Mouse (Mus musculus) heart, embryonic 14.5 days (tissue): ENCODE data around the gene Npas3. TPM values are rescaled to one million over a fixed set of nuclear protein-coding genes. Genes with fewer than 3 reads are reported as not detected.

ENCODE experiments used
- ATAC-seq: fragments of 200-750 bp; cut with Nextera tagmentation; 2 replicates; pipeline ENCODE4 v1.8.0; 2017; ENCODE audit warnings: low read depth, moderate TSS enrichment; ENCODE audit not compliant: insufficient number of reproducible peaks, insufficient read depth, low FRiP score
- H3K27ac ChIP-seq, 2 experiments: fragments of 200-500 bp in 1 of 2; fragments of 300-500 bp in 1 of 2; sonication (generic) in 1 of 2; replicated peaks in 1 of 2; 2 replicates each; pipeline ENCODE4 v1.5.1; 2012 to 2014; ENCODE audit warnings: low read depth in 2 of 2, low read length in 2 of 2, control low read depth in 1 of 2, mild to moderate bottlenecking in 1 of 2, mixed read lengths in 1 of 2; ENCODE audit not compliant: control insufficient read depth in 1 of 2, insufficient read depth in 1 of 2
- H3K27me3 ChIP-seq: fragments of 300-500 bp; sonication (generic); 2 replicates; pipeline ENCODE4 v1.6.1; 2014; ENCODE audit warnings: mild to moderate bottlenecking, low read length, control low read depth; ENCODE audit not compliant: control insufficient read depth, insufficient read depth
- H3K36me3 ChIP-seq: fragments of 300-500 bp; sonication (generic); 2 replicates; pipeline ENCODE4 v1.6.1; 2014; ENCODE audit warnings: mild to moderate bottlenecking, control low read depth, low read length, mixed read lengths; ENCODE audit not compliant: control insufficient read depth, insufficient read depth
- H3K4me1 ChIP-seq, 2 experiments: fragments of 200-500 bp in 1 of 2; fragments of 300-500 bp in 1 of 2; sonication (generic) in 1 of 2; 2 replicates each; pipeline ENCODE4 v1.6.1; 2012 to 2014; ENCODE audit warnings: low read length in 2 of 2, control low read depth in 1 of 2, mixed read lengths in 1 of 2; ENCODE audit not compliant: control insufficient read depth in 2 of 2, insufficient read depth in 2 of 2
- H3K4me2 ChIP-seq: fragments of 300-500 bp; sonication (generic); 2 replicates; pipeline ENCODE4 v1.6.1; 2014; ENCODE audit warnings: mild to moderate bottlenecking, low read length
- H3K4me3 ChIP-seq, 2 experiments: fragments of 200-500 bp in 1 of 2; fragments of 300-500 bp in 1 of 2; sonication (generic) in 1 of 2; 2 replicates each; pipeline ENCODE4 v1.5.1; 2012 to 2014; ENCODE audit warnings: low read length in 2 of 2, mild to moderate bottlenecking in 2 of 2, control low read depth in 1 of 2, low read depth in 1 of 2, moderate library complexity in 1 of 2; ENCODE audit not compliant: control insufficient read depth in 1 of 2, insufficient read depth in 1 of 2
- H3K9ac ChIP-seq: fragments of 300-500 bp; sonication (generic); 2 replicates; pipeline ENCODE4 v1.6.1; 2014; ENCODE audit warnings: mild to moderate bottlenecking, low read length
- H3K9me3 ChIP-seq: fragments of 300-500 bp; sonication (generic); 2 replicates; pipeline ENCODE4 v1.6.1; 2016; ENCODE audit warnings: low read length, control low read depth; ENCODE audit not compliant: control insufficient read depth
- WGBS: fragments of 180-500 bp; shearing (Covaris S2); extraction: QIAGEN DNeasy Blood & Tissue Kit; methylation state at CpG from one replicate; pipeline ENCODE4 v1.1.7; 2014; 5-methylcytosine and 5-hydroxymethylcytosine counted together
- polyA plus RNA-seq: library from polyadenylated mRNA; unstranded; fragments of >200 nt; fragmentation: Nextera tagmentation; extraction: Ambion mirVana; gene quantifications from 2 replicates; pipeline ENCODE4 v1.2.1, GENCODE M21; 2014

The Npas3 gene
- polyA plus RNA-seq, 1 experiment from 2014 or later, result 1.3 TPM

DNA sequence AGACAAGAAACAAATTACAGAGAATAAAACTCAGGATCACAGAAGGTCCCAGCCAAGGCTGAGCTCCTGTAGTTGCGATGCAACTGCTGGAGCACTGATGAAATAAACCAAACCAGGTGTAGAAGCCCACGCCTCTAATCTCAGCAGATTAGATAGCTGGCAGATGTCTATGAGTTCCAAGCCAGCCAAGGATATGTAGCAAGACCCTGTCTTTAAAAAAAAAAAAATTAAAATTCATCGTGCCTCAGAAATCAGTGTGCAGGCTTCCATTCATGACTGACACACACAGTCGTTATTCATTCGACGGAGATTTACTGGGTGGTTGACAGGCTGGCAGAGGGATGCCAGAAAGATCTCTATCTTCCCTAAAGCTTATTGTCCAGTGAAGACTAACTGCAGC lies 849.7 kb downstream of the Npas3 start:
- Histone ChIP-seq H3K4me1 (no peaks in the 10 kb centered on the region), H3K4me2 (no peak overlapping the region), H3K36me3 (no peaks in the 10 kb centered on the region), H3K27me3 (no peaks in the 10 kb centered on the region), H3K9me3 (no peaks in the 10 kb centered on the region), H3K9ac (no peak overlapping the region), H3K4me3 (no peak overlapping the region), H3K27ac (no peak overlapping the region)
- no peak for ATAC-seq
- 67% methylated on average over 6 of the region's 6 CpGs for WGBS

DNA sequence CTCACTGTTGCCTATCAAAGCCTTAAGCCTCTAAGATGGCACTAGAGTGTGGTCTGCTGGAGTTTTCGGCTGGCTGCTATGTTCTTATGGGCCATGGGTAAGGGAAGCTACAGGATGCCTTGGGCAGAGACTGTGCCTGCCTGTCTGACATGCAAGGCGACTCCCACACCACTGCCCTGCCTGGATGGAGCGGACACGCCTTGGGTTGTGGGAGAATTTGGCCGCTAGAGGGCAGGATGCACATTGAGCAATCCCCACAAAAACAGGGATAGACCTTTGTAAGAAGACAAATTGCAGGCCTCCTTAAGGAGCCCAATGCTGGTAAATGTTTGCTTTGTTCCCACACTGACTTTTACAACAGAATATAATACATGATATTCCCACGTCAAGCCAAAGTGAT lies 850.3 kb downstream of the Npas3 start:
- ATAC-seq, result no peak
- 10% methylated on average over 6 of the region's 6 CpGs for WGBS
- Histone ChIP-seq H3K4me2 (no peak overlapping the region), H3K27ac (no peak overlapping the region), H3K4me1 (no peaks in the 10 kb centered on the region), H3K27me3 (no peaks in the 10 kb centered on the region), H3K4me3 (no peak overlapping the region), H3K9me3 (no peaks in the 10 kb centered on the region), H3K9ac (no peak overlapping the region), H3K36me3 (no peaks in the 10 kb centered on the region)

DNA sequence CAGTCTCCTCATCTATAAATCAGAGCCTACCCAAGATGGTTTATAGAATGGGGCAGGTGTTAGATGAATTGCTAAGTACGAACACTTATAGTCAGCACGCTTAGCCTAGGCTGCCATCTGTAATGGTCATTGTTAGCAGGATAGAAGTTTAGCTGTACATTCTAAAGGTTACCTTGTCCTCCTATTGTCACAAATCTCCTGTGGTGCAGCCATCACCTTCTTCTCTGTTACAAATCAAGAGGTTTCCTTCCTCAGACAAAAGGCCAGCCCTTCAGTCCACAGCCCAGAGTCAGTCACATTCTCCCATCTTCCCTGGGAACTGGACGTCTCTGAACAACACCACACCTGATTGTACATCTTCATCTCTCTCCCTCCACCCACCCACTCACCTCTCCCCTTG lies 851.0 kb downstream of the Npas3 start:
- 95% methylated on average over 3 of the region's 3 CpGs for WGBS
- no peak for ATAC-seq
- H3K36me3 ChIP-seq, result no peaks in the 10 kb centered on the region

DNA sequence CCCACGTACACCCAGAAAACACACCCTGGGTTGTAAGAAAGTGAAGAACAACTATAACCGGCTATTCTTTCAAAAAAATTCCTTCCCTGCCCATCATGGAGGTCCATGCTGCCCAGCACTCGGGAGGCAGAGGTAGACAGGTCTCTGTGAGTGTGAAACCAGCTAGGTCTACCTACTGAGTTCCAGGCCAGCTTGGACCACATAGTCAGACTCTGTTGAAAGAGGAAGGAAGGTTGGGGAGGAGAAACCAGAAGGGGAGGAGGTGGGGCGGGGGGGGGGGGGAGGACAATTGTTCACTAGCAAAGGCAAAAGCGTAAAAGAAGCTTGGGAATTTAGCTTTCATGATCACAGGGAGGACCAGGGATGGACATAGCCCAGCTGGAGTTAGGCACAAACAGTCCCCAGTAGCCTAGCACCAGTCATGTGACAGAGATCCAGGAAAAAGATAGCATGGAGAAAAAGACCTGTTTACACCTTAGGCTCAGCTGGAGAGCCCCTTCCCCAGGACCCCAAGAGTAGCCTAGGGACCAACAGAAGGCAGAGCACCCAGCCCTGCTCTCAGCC lies 852.9 kb downstream of the Npas3 start:
- Histone ChIP-seq H3K9ac (no peak overlapping the region), H3K27me3 (no peaks in the 10 kb centered on the region), H3K36me3 (no peaks in the 10 kb centered on the region), H3K4me3 (no peak overlapping the region), H3K4me2 (no peak overlapping the region), H3K9me3 (no peaks in the 10 kb centered on the region), H3K4me1 (no peaks in the 10 kb centered on the region), H3K27ac (no peak overlapping the region)
- ATAC-seq, result no peak
- WGBS, result 68% methylated on average over 4 of the region's 5 CpGs

More for the DNA sequence above, 851.0 kb downstream of the Npas3 start:
- Histone ChIP-seq H3K4me2 (no peak overlapping the region), H3K9ac (no peak overlapping the region), H3K4me1 (no peaks in the 10 kb centered on the region), H3K4me3 (no peak overlapping the region), H3K9me3 (no peaks in the 10 kb centered on the region), H3K27ac (no peak overlapping the region), H3K27me3 (no peaks in the 10 kb centered on the region)

DNA sequence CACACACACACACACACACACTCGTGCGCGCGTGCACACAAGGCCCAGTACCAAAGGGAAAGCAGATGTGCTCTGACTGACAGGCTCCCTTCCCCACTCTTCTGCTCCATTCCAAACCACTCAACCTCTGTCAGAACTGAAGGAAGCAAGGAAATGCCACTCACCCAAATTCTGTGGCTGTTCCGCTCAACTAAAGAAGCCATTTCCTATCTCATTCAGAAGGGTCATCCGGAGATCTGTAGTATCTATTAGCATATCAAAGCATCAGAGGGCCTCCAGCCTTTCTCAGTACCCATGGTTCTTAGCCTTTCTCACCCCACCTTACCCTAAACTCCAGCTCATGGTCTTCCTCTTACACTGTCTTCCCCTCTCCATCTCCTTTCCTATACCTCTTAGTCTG lies 854.0 kb downstream of the Npas3 start:
- Histone ChIP-seq H3K36me3 (no peaks in the 10 kb centered on the region), H3K9me3 (no peaks in the 10 kb centered on the region), H3K27me3 (no peaks in the 10 kb centered on the region), H3K4me1 (no peaks in the 10 kb centered on the region), H3K9ac (no peak overlapping the region), H3K4me3 (no peak overlapping the region), H3K4me2 (no peak overlapping the region), H3K27ac (no peak overlapping the region)
- no peak for ATAC-seq
- 77% methylated on average over 6 of the region's 6 CpGs for WGBS

DNA sequence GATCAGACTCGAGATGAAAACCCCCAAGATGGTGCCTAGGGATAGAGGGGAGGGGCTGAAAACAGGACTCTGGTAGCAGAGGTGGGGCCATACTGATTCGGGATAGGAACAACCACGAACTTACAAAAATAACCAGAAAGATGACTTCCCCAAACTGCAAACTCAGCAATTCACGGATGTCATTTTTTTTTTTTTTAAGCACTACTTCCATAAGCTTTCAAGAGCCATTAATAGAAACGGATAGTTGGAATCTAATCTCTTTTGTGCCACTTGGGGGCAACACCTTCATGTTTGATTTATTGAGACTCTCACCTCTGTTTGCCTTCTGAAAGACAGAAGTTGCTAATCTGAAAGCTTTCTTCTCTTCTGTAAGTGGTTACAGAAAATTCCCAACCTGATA lies 857.1 kb downstream of the Npas3 start:
- no peak overlapping the region for H3K9ac ChIP-seq
- H3K4me1 ChIP-seq, result no peaks in the 10 kb centered on the region
- no peaks in the 10 kb centered on the region for H3K36me3 ChIP-seq
- 48% methylated on average over 5 of the region's 5 CpGs for WGBS
- H3K27ac ChIP-seq, result no peak overlapping the region
- H3K27me3 ChIP-seq, result no peaks in the 10 kb centered on the region
- no peak overlapping the region for H3K4me2 ChIP-seq
- H3K9me3 ChIP-seq, result no peaks in the 10 kb centered on the region
- no peak for ATAC-seq
- no peak overlapping the region for H3K4me3 ChIP-seq

DNA sequence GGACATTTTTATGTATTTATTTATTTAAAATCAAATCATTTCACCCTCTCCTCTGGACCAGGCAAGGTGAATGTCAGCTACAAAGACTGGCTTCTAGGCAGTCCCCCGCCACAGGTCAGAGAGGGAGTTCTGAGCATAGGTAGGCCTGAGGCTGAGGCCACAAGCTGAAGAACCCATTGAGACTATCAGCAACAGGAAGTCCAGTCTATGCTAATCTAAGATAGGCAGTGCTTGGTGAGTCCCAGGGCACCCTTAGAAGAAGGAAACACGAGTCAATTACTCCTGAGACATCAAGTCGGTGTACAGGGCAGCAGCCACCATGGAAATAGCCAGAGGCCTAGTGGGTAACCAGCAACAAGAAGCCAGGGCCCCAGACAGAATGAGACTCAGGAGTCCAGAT lies 857.5 kb downstream of the Npas3 start:
- Histone ChIP-seq H3K36me3 (no peaks in the 10 kb centered on the region), H3K27me3 (no peaks in the 10 kb centered on the region), H3K9ac (no peak overlapping the region), H3K4me1 (no peaks in the 10 kb centered on the region), H3K9me3 (no peaks in the 10 kb centered on the region), H3K4me2 (no peak overlapping the region), H3K27ac (no peak overlapping the region), H3K4me3 (no peak overlapping the region)
- WGBS, result 83% methylated on average over 3 of the region's 3 CpGs
- ATAC-seq, result no peak

DNA sequence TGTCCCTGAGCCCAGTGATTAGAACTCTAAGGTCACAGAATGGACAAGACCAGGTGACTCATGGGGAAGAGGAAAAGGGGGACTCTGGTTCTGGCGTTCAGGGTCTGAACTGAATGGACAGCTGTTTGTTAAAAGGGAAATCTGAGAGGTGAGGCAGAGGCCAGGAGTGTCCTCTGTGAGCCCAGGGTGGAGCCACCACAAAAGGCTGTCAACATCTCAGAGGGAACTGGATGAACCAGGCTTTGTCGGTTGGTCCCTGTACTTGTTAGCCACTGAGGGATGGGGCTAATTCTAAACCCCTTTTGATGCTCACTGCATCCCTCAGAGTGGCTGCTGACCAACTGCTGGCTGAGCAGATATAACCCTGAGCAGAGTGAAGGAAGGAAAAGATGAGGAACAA lies 861.9 kb downstream of the Npas3 start:
- Histone ChIP-seq H3K27ac (no peak overlapping the region), H3K4me3 (no peak overlapping the region), H3K36me3 (no peaks in the 10 kb centered on the region), H3K4me2 (no peak overlapping the region), H3K9me3 (no peaks in the 10 kb centered on the region), H3K27me3 (no peaks in the 10 kb centered on the region), H3K4me1 (no peaks in the 10 kb centered on the region), H3K9ac (no peak overlapping the region)
- ATAC-seq, result no peak
- 18% methylated on average over 2 of the region's 2 CpGs for WGBS
